Mouse (Mus musculus) intestine, embryonic 16.5 days (tissue): Measurements from ENCODE around the gene Zfp217. TPM values are rescaled to one million over a fixed set of nuclear protein-coding genes. Genes with fewer than 3 reads are reported as not detected.

Experiments used
- ATAC-seq: fragments of 200-750 bp; cut with Nextera tagmentation; 2 replicates; pipeline ENCODE4 v1.8.0; 2017; ENCODE audit warnings: moderate TSS enrichment, moderate library complexity
- H3K27ac ChIP-seq: fragments of 300-500 bp; sonication (generic); 2 replicates; pipeline ENCODE4 v1.5.1; 2014; ENCODE audit warnings: mild to moderate bottlenecking, low read length
- H3K27me3 ChIP-seq: fragments of 300-500 bp; sonication (generic); replicated peaks from 2 replicates; pipeline ENCODE4 v1.6.1; 2014; ENCODE audit warnings: low read length, control low read depth, mixed read lengths; ENCODE audit not compliant: control insufficient read depth, insufficient read depth
- H3K36me3 ChIP-seq: fragments of 300-500 bp; sonication (generic); 2 replicates; pipeline ENCODE4 v1.6.1; 2014; ENCODE audit warnings: low read length, control low read depth; ENCODE audit not compliant: control insufficient read depth, insufficient read depth
- H3K4me1 ChIP-seq: fragments of 300-500 bp; sonication (generic); 2 replicates; pipeline ENCODE4 v1.6.1; 2014; ENCODE audit warnings: low read length, control low read depth, mixed read lengths; ENCODE audit not compliant: control insufficient read depth, insufficient read depth
- H3K4me2 ChIP-seq: fragments of 300-500 bp; sonication (generic); 2 replicates; pipeline ENCODE4 v1.6.1; 2014; ENCODE audit warnings: low read depth, low read length, control low read depth
- H3K4me3 ChIP-seq: fragments of 300-500 bp; sonication (generic); 2 replicates; pipeline ENCODE4 v1.5.1; 2014; ENCODE audit warnings: mild to moderate bottlenecking, low read length
- H3K9ac ChIP-seq: fragments of 300-500 bp; sonication (generic); 2 replicates; pipeline ENCODE4 v1.6.1; 2014; ENCODE audit warnings: low read depth, low read length
- H3K9me3 ChIP-seq: fragments of 300-500 bp; sonication (generic); 2 replicates; pipeline ENCODE4 v1.6.1; 2016; ENCODE audit warnings: low read length, control low read depth; ENCODE audit not compliant: control insufficient read depth
- WGBS: fragments of 180-500 bp; shearing (Covaris S2); extraction: QIAGEN DNeasy Blood & Tissue Kit; methylation state at CpG from one replicate; pipeline ENCODE4 v1.1.7; 2014; 5-methylcytosine and 5-hydroxymethylcytosine counted together
- polyA plus RNA-seq: library from polyadenylated mRNA; unstranded; fragments of >200 nt; fragmentation: Nextera tagmentation; extraction: Ambion mirVana; gene quantifications from 2 replicates; pipeline ENCODE4 v1.2.1, GENCODE M21; 2015

Zfp217 gene
- polyA plus RNA-seq, result 2.4 and 2.9 TPM in 2 replicates

DNA sequence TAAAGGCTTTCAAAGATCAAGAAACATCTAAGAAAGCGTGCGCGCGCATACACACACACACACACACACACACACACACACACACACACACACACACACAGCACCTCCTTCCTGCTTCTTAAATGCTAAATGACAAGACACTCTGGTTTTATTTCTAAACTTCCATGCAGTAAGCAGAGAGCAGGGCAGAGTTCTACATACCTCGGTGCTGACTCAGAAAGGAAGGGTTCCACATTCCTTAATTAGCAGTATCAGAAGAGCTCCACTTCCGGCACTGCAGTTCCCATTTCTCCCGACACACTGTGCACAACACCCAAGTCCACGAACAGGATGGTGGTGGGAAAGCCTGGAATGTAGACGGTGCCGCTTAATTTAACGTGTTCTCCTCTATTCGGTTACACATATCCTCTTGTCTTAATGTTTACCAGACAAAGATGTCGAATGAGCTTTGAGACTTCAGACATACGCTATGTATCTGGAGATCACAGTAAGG is at the start of gene Zfp217:
Gene Zfp217 (minus strand): TSS at position 443 of the 493 bp plus-strand sequence.
- H3K4me3 ChIP-seq, result no peak within 1 kb of the TSS
- peak; percentile 79 for ATAC-seq
- peaks cover 15% of the 10 kb centered on the region for H3K4me1 ChIP-seq
- peak within 1 kb of the TSS; percentile 80 for H3K27ac ChIP-seq
- WGBS, result 34% methylated on average over 14 of the region's 14 CpGs
- H3K9me3 ChIP-seq, result no peaks in the 10 kb centered on the region
- no peaks in the 10 kb centered on the region for H3K36me3 ChIP-seq
- peak within 1 kb of the TSS; percentile 24 for H3K4me2 ChIP-seq
- H3K27me3 ChIP-seq, result no peaks in the 10 kb centered on the region
- peak within 1 kb of the TSS; percentile 15; the same call in 1 of the 2 replicates for H3K9ac ChIP-seq

DNA sequence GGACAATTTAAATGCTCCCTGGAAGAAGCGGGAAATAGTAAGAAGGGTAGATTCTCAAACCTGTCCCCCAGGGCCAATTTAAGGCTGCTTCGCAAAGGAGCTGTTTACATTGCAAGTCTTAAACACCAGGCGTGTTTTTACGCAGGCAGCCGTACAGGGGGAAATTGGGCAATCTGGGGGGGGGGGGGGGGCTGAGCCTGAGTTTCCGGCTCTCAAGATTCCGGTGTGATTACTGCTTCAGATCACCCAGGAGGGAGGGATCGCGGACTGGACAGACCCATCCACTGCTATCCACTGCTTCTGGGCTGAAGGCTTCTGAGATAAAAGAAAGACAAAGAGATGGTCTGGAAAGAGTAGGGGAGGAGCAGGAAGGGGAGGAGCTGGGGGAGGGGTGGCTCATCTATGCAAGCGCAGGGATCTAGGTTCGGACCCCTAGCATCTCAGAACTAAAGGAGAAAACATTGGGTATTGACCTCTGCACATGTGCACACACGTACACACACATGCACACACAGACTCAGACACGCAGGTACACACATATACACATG is 47.7 kb upstream of the Zfp217 start:
- H3K36me3 ChIP-seq, result no peaks in the 10 kb centered on the region
- no peaks in the 10 kb centered on the region for H3K27me3 ChIP-seq
- H3K4me1 ChIP-seq, result peaks cover 11% of the 10 kb centered on the region
- H3K9me3 ChIP-seq, result no peaks in the 10 kb centered on the region
- H3K9ac ChIP-seq, result no peak overlapping the region
- no peak overlapping the region for H3K4me3 ChIP-seq
- H3K4me2 ChIP-seq, result no peak overlapping the region
- no peak overlapping the region for H3K27ac ChIP-seq
- ATAC-seq, result no peak
- 67% methylated on average over 13 of the region's 13 CpGs for WGBS

DNA sequence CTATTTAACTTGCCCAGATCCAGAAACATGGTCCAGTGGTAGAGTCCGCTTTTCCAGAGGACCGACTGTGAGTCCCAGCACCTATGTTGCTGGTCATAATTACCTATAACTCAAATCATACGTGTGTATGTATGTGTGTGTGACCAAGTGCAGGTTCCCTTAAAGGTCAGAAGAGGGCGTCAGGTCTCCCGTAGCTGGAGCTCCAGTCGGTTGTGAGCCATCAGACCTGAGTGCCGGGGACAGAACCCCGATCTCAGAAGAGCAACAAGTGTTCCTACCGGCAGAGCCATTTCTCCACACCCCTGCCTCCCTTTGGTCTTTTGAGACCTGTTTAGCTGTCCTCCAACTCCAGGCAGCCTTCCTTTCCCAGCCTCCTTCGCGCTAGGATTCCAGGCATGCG is 46.9 kb upstream of the Zfp217 start:
- no peak for ATAC-seq
- Histone ChIP-seq H3K27ac (no peak overlapping the region), H3K4me2 (no peak overlapping the region), H3K27me3 (no peaks in the 10 kb centered on the region), H3K9me3 (no peaks in the 10 kb centered on the region), H3K9ac (no peak overlapping the region), H3K36me3 (no peaks in the 10 kb centered on the region), H3K4me3 (no peak overlapping the region), H3K4me1 (peaks cover 11% of the 10 kb centered on the region)
- 95% methylated on average over 12 of the region's 12 CpGs for WGBS

DNA sequence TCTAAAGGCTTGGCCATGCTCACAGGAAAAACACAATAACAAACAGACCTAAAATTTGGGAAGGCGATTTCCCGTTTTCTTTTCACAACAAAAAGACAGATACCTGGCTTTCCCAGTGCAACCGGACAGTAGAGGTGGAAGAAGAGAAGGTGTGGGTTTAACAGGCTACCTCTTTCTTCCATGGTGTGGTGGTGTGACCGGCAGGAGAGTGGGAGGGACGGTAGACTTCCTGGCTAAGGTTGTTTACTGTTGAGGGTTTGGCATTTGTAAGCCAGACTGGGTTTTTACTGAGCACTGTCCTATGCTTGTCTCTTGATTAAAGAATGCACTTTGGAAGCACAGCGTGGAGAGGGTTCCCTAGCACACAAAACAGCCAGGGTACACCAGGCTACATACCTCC is 45.9 kb upstream of the Zfp217 start:
- ATAC-seq, result no peak

GRCm38 (mm10) chr2:170193211-170193610 is 45.3 kb upstream of the Zfp217 start:
- no peak overlapping the region; the same call in 1 of the 2 replicates for H3K9ac ChIP-seq
- WGBS, result 4% methylated on average over 10 of the region's 10 CpGs

More for the DNA sequence above, 45.9 kb upstream of the Zfp217 start:
- WGBS, result 40% methylated on average over 6 of the region's 6 CpGs
- Histone ChIP-seq H3K27me3 (no peaks in the 10 kb centered on the region), H3K27ac (0 out of 2 replicates have a peak overlapping the region, but pooled peaks have one; percentile 7), H3K36me3 (no peaks in the 10 kb centered on the region), H3K9ac (peak overlapping the region; percentile 44; the same call in 1 of the 2 replicates), H3K9me3 (no peaks in the 10 kb centered on the region), H3K4me1 (peaks cover 13% of the 10 kb centered on the region), H3K4me2 (peak overlapping the region; percentile 41; the same call in 1 of the 2 replicates), H3K4me3 (peak overlapping the region; percentile 6; the same call in 1 of the 2 replicates)

DNA sequence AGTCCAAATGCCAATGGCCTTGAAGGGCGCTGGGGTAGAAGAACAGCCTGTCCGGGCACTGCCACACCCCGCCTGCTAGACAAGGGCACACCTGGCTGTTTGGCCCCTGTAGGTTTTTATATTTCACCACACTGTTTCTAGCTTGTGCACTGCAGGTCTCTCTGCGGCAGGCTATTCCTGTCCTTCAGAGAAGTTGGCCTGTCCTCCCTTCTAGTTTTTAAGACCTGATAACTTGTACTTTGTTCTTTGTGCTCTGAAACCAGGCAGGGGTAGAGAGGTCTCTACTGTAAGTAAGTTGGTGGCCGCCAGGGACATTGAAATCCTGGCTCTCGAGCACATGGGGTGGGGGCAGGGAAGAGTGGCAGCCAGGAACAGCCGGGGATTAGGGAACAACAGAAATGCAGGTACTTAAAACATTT is 44.8 kb upstream of the Zfp217 start:
- Histone ChIP-seq H3K4me2 (peak overlapping the region; percentile 41), H3K9ac (peak overlapping the region; percentile 20; the same call in 1 of the 2 replicates), H3K36me3 (no peaks in the 10 kb centered on the region), H3K27me3 (no peaks in the 10 kb centered on the region), H3K4me3 (no peak overlapping the region), H3K9me3 (no peaks in the 10 kb centered on the region), H3K4me1 (peaks cover 13% of the 10 kb centered on the region), H3K27ac (peak overlapping the region; percentile 84)
- WGBS, result 27% methylated on average over 7 of the region's 7 CpGs
- peak; percentile 77 for ATAC-seq

More at GRCm38 (mm10) chr2:170193211-170193610, 45.3 kb upstream of the Zfp217 start:
- Histone ChIP-seq H3K4me2 (peak overlapping the region; percentile 41), H3K27ac (peak overlapping the region; percentile 84), H3K27me3 (no peaks in the 10 kb centered on the region), H3K36me3 (no peaks in the 10 kb centered on the region), H3K4me1 (peaks cover 13% of the 10 kb centered on the region), H3K9me3 (no peaks in the 10 kb centered on the region), H3K4me3 (no peak overlapping the region)
- ATAC-seq, result no peak

DNA sequence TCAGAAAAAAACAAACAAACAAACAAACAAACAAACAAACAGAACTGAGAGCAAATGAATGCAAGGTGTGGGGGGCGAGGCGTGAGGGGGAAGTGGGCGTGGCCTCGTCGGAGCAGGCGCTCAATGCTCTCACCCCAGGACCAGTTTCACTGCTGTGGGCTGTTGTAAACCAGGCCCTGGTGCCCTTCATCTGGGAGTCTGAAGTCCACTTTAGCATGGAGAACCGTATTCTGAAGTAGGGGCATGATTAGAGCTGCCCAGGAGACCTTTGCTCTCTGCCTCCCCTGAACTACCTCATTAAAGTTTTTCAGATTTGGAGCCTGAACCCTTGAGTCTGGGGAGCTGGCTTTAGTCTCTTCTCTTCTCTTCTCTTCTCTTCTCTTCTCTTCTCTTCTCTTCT is 40.8 kb upstream of the Zfp217 start:
- WGBS, result 69% methylated on average over 7 of the region's 7 CpGs
- no peaks in the 10 kb centered on the region for H3K27me3 ChIP-seq

GRCm38 (mm10) chr2:170185137-170185837 is 37.4 kb upstream of the Zfp217 start:
- Histone ChIP-seq H3K27me3 (no peaks in the 10 kb centered on the region), H3K36me3 (no peaks in the 10 kb centered on the region), H3K4me2 (peak overlapping the region; percentile 71), H3K4me1 (peaks cover 11% of the 10 kb centered on the region; the same call in 1 of the 2 replicates), H3K9ac (peak overlapping the region; percentile 69; the same call in 1 of the 2 replicates), H3K9me3 (no peaks in the 10 kb centered on the region), H3K27ac (peak overlapping the region; percentile 84), H3K4me3 (peak overlapping the region; percentile 52)
- WGBS, result 65% methylated on average over 4 of the region's 4 CpGs
- ATAC-seq, result peak; percentile 31; the same call in 1 of the 2 replicates

More for the DNA sequence above, 40.8 kb upstream of the Zfp217 start:
- H3K4me3 ChIP-seq, result no peak overlapping the region
- H3K36me3 ChIP-seq, result no peaks in the 10 kb centered on the region
- no peak overlapping the region for H3K4me2 ChIP-seq
- no peak overlapping the region for H3K27ac ChIP-seq
- peak; percentile 73 for ATAC-seq
- H3K9me3 ChIP-seq, result no peaks in the 10 kb centered on the region
- no peak overlapping the region for H3K9ac ChIP-seq
- H3K4me1 ChIP-seq, result peaks cover 16% of the 10 kb centered on the region
